Mouse (Mus musculus) adrenal gland, postnatal 10 days (tissue): ENCODE results near the gene Tubgcp4. TPM values are rescaled to one million over a fixed set of nuclear protein-coding genes. Genes with fewer than 3 reads are reported as not detected.
"Not testable (repeated sequence)": the region's sequence is repeated elsewhere in the genome, so short reads cannot be mapped to it uniquely, and the experiment has no call there.

Experiments used
- DNase-seq: peaks from one replicate; pipeline ENCODE4 v3.0.0; 2021; ENCODE audit warnings: mixed read lengths
- long read RNA-seq, 2 experiments: library from polyadenylated mRNA; stranded (forward); transcript quantifications; one replicate each; pipeline ENCODE4 v2.0.0; 2021
- total RNA-seq, 2 experiments: library from RNA; stranded (reverse); gene quantifications; 2 replicates each; pipeline ENCODE4 v1.2.3; 2021

The Tubgcp4 gene
- total RNA-seq = 10 to 100 TPM; 23.9 to 36.8 TPM
- long read RNA-seq, experiment 1, full-length matches to known transcripts = 11 of 25 reads
- long read RNA-seq, experiment 1, partial matches to known transcripts = 5 of 25 reads
- long read RNA-seq, experiment 1, other reads (novel, unspliced or antisense) = 9 of 25 reads
- long read RNA-seq, experiment 2, full-length matches to known transcripts = 10 of 16 reads
- long read RNA-seq, experiment 2, partial matches to known transcripts = 3 of 16 reads
- long read RNA-seq, experiment 2, other reads (novel, unspliced or antisense) = 3 of 16 reads

- peak; percentile 65 for DNase-seq
These were observed at the start of gene Tubgcp4 for GRCm38 (mm10) chr2:121170481-121170971. Gene Tubgcp4 (plus strand): TSS chr2:121170654.

- DNase-seq = not testable (repeated sequence)
These were observed 44.2 kb upstream of the Tubgcp4 start for GRCm38 (mm10) chr2:121126302-121126701.

- DNase-seq = no peak
These were observed 42.9 kb upstream of the Tubgcp4 start for GRCm38 (mm10) chr2:121127536-121127935.

DNA sequence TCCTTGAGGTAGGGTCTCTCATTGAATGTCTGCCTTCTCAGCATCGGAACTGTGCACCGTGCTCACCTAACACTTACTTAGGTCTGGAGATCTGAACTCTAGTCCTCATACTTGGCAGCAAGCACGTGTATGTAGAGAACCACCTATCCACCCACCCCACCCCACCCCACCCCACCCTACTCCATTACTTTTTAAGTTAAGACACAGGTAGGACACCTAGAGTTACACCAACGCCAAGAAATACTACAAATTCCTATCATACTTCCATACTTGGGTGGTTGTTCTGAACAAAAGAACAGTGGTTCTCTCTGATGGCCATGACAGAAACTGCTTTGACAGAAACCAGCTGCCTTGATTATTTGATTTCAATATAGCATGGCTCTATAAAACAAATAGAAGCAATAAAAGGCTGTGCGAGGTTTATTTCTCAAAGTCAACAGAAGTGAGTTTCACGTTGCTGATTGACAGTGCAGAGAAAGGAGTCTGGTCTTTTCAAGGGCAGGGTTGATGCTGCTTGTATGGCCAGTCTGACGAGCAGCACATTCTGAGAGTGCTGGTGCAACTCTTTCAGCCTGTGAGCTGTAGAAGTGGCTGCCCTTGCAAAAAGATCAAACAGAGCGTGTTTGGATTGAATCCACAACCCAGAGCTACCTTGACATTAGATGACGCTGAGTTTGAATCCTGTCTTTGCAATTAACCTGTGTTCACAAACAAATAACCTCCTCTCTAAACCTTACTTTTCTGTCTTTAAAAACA, 41.4 kb upstream of the Tubgcp4 start:
- DNase-seq = peak; percentile 27

- no peak for DNase-seq
These were observed 37.6 kb upstream of the Tubgcp4 start for GRCm38 (mm10) chr2:121132822-121133221.

DNA sequence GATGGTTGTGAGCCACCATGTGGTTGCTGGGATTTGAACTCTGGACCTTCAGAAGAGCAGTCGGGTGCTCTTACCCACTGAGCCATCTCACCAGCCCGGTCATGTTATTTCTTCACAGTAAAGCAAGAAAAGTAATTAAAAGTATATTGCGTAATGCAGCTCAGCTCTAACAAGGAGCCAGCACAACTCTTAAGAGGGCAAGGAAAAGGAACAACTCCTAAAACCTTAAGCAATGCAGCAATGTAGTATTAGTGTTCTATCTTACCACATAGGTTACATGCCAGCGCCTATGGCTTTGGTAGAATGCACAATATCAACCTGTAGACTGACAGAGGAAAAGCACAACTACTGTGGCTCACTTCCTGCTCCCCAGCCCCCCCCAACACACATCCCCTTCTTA, 33.1 kb upstream of the Tubgcp4 start:
- DNase-seq = no peak

GRCm38 (mm10) chr2:121139266-121140017, 31.0 kb upstream of the Tubgcp4 start:
- peak; percentile 66 for DNase-seq

GRCm38 (mm10) chr2:121140018-121140882, 30.2 kb upstream of the Tubgcp4 start, which contains the start of the genes Adal and Lcmt2:
Gene Adal (plus strand): TSS chr2:121140428.
Gene Lcmt2 (minus strand): TSS chr2:121140653.
- peak; percentile 92 for DNase-seq

GRCm38 (mm10) chr2:121141216-121142035, 29.0 kb upstream of the Tubgcp4 start:
- no peak for DNase-seq

DNA sequence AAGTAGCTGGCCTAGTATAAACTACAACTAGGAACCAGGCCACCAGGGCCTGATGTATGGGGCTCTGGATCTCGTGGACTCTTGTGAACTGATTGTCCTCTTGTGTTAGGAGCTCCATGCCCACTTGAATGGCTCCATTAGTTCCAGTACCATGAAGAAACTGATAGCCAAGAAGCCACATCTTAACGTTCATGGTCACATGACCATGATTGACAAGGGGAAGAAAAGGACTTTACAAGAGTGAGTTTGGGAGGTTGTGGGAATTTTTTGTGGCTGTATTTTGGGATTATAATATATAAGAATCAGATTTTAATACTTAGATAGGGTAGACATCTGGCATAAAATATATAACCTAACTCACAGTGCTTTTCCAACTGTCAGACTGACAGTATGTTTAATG, 28.0 kb upstream of the Tubgcp4 start:
- DNase-seq = no peak

DNA sequence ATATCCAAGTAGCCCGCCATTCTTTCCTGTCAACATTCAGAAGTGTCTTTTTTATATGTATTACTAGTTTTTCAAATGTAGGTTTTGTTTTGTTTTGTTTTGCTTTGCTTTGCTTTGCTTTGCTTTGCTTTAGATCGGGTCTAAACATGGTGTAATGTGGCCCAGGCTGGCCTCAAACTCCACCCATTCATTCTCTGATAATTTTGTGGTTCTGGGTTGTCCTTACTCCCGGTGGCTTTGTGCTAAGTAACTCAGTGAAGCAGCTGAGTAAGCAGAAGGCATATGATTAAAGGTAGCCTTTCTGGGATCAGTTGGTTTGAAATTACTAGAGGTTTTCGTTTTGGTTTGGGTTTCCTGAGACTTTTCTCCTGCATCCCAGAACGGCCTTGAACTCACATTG, 20.8 kb upstream of the Tubgcp4 start:
- DNase-seq = no peak

GRCm38 (mm10) chr2:121153100-121153499, 17.4 kb upstream of the Tubgcp4 start:
- no peak for DNase-seq

DNA sequence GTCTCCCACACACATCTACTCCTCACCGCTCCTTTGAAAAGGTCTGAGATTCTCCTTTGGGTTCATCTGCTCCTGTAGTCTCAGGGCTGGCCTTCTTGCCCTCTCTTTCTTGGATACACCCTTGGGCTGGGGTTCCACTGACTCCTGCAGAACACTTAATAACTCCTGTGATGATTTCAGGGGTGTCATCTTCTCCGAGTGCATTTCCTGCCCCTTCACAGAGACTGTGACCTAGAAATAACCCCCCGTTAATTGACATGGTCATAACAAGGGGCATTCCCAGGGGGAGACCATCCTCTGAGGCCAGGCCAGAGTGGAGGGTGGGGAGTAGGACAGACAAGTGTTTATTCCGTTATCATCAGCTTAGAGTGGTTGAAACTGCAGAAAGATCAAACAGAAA, 1.3 kb upstream of the Tubgcp4 start:
- no peak for DNase-seq

DNA sequence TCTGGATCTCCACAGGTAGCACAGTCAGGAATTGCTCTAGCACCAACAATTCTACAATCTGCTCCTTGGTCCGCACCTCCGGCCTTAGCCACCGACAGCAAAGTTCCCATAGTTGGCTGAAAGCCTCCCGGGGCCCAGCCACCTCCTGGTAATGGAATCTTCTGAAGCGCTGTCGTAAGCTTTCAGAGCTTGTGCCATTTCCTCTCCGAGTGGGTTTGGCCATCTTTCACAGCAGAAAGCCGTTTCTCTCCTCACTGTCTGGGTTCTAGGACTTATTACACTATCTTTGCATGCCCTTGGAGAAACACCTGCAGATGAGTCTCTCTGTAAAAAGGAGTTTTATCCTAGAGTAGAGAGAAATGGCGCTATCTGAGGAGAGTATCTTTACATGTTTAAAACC, 552 bp upstream of the Tubgcp4 start:
- DNase-seq = peak; percentile 64

DNA sequence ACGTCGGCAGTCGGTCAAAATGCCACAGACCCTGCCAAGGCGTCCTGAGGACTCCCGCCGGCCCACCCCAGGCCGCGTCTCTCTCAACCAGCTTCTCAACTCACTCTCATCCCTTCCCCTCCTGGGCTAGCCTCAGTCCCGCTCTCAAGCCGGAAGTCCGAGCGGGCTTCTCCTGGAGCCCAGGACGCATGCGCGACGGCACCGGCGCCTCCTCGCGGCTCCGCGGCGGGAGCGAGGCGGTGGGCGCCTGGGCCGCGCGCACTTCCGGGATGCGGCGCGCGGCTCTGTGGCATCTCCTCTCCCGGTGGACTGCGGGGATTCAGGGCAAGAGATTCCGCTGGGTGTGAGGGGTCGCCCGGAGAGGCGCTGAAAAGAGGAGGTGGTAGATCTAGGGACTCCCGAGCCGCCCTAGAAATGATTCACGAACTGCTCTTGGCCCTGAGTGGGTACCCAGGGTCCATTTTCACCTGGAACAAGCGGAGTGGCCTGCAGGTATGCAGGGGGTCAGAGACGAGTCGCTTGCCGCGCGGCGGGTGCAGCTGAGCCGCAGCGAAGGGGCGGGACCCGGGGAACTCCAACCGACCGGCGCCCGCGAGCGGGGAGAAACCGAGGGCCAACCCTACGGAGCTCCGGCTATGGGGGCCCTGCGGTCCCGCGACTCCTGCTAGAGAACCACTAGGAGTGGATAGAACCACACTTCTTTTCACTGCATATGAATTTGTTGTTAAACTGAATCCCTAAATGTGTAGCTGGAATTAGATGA, 707 bp downstream of the Tubgcp4 start, which contains the start of gene Zscan29:
Gene Zscan29 (minus strand): TSS at position 146 of the 763 bp plus-strand sequence.
- peak; percentile 94 for DNase-seq

GRCm38 (mm10) chr2:121178828-121179479, 8.5 kb downstream of the Tubgcp4 start:
- DNase-seq = no peak

- no peak for DNase-seq
These were observed 13.0 kb downstream of the Tubgcp4 start for GRCm38 (mm10) chr2:121183431-121183830.

GRCm38 (mm10) chr2:121184142-121184541, 13.7 kb downstream of the Tubgcp4 start:
- DNase-seq = no peak

DNA sequence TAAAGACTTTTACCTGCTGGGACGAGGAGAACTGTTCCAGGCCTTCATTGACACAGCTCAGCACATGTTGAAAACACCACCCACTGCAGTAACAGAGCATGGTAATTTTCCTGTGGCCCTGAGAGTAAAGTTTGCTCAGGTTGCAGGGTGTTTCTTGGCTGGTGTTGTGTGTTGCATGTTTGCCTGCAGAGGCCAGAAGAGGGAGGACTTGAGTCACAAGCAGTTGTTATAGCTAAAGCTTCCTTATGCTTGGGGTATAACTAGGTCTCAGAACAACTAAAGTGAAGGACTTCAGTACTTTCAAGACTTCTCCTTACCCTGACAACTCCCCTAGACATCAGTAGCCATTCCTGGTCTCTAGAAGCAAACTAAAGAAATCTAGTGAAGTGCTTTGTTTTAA, 18.1 kb downstream of the Tubgcp4 start:
- no peak for DNase-seq
